Mouse (Mus musculus): ENCODE data around the gene Zfp143.

DNA sequence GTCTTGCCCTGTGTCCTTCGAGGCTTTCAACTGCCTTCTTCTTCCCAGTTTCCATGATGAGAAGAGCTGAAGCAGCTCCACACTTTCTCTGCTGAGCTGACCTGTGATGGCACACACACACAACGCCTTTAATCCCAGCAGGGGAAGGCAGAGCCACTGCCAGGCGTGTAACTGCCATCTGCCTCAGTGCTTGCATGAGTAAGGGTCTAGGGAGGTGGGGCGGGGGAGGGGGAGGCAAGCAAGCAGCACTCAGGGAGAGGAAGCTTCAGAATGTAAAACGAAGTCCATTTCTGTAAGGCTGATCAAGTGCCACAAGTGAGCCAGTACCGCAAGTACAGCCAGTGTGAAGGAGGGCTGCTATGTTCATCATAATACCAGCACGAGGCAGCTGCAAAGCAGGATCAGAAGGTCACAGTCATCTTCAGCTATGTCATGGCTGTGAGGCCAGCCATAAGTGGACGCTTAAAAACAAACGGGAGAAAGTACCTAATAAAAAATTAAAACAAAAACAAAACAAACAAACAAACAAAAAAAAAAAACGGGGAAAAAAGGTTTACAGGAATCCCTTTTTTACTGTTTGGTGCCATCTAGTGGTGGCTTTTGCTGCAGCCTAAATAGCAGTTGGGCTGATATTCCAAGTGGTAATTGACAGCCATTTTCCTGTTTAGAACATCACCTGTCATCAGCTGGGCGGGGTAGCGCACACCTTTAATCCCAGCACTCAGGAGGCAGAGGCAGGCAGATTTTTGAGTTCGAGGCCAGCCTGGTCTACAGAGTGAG is 22.6 kb downstream of the Zfp143 start:
- TF ChIP-seq CTCF (IDR thresholded peaks at IDR 0.05; ENCODE audit: borderline replicate concordance, extremely low read depth, insufficient read depth, insufficient read length) (peak; percentile 58; the same call in 1 of the 2 replicates), POLR2A (IDR thresholded peaks at IDR 0.05; ENCODE audit: borderline replicate concordance, extremely low read depth, insufficient read depth, insufficient read length, poor library complexity, severe bottlenecking) (no peak)

Data from brain, embryonic 14.5 days (tissue).